Mouse (Mus musculus) intestine, postnatal 0 days (tissue): ENCODE results near the gene Trpm4. TPM values are rescaled to one million over a fixed set of nuclear protein-coding genes. Genes with fewer than 3 reads are reported as not detected.
"Not testable (repeated sequence)": the region's sequence is repeated elsewhere in the genome, so short reads cannot be mapped to it uniquely, and the experiment has no call there.

Experiments
- ATAC-seq: fragments of 200-750 bp; cut with Nextera tagmentation; 2 replicates; pipeline ENCODE4 v1.8.0; 2017; ENCODE audit warnings: mild to moderate bottlenecking, moderate TSS enrichment, moderate library complexity
- H3K27ac ChIP-seq: fragments of 300-500 bp; sonication (generic); 2 replicates; pipeline ENCODE4 v1.5.1; 2014; ENCODE audit warnings: mild to moderate bottlenecking, low read depth, low read length, moderate library complexity
- H3K27me3 ChIP-seq: fragments of 300-500 bp; sonication (generic); replicated peaks from 2 replicates; pipeline ENCODE4 v1.6.1; 2014; ENCODE audit warnings: low read length, mixed read lengths; ENCODE audit not compliant: control insufficient read depth, insufficient read depth
- H3K36me3 ChIP-seq: fragments of 300-500 bp; sonication (generic); 2 replicates; pipeline ENCODE4 v1.6.1; 2014; ENCODE audit warnings: mild to moderate bottlenecking, moderate library complexity; ENCODE audit not compliant: control insufficient read depth, insufficient read depth
- H3K4me1 ChIP-seq: fragments of 300-500 bp; sonication (generic); replicated peaks from 2 replicates; pipeline ENCODE4 v1.6.1; 2014; ENCODE audit warnings: antibody characterized with exemption, low read length, mixed read lengths; ENCODE audit not compliant: control insufficient read depth, insufficient read depth
- H3K4me2 ChIP-seq: fragments of 300-500 bp; sonication (generic); replicated peaks from 2 replicates; pipeline ENCODE4 v1.6.1; 2014; ENCODE audit warnings: low read depth, mild to moderate bottlenecking, moderate library complexity
- H3K4me3 ChIP-seq: fragments of 300-500 bp; sonication (generic); 2 replicates; pipeline ENCODE4 v1.5.1; 2014; ENCODE audit warnings: low read depth, low read length
- H3K9ac ChIP-seq: fragments of 300-500 bp; sonication (generic); 2 replicates; pipeline ENCODE4 v1.6.1; 2014; ENCODE audit warnings: mild to moderate bottlenecking, low read depth, low read length
- H3K9me3 ChIP-seq: fragments of 300-500 bp; sonication (generic); 2 replicates; pipeline ENCODE4 v1.6.1; 2016; ENCODE audit warnings: mixed run types; ENCODE audit not compliant: control insufficient read depth
- CTCF ChIP-seq: sonication (generic); IDR thresholded peaks from 2 replicates; pipeline ENCODE4 v1.5.1; 2016; ENCODE audit warnings: low read depth, mild to moderate bottlenecking, control low read depth, antibody characterized with exemption, moderate library complexity
- WGBS: fragments of 180-500 bp; shearing (Covaris S2); extraction: QIAGEN DNeasy Blood & Tissue Kit; methylation state at CpG from one replicate; pipeline ENCODE4 v1.1.7; 2014; 5-methylcytosine and 5-hydroxymethylcytosine counted together
- polyA plus RNA-seq: library from polyadenylated mRNA; unstranded; fragments of >200 nt; fragmentation: Nextera tagmentation; extraction: Ambion mirVana; gene quantifications from 2 replicates; pipeline ENCODE4 v1.2.1, GENCODE M21; 2015

Trpm4 gene
- polyA plus RNA-seq, 1 experiment from 2014 or later = 49.4 TPM

DNA sequence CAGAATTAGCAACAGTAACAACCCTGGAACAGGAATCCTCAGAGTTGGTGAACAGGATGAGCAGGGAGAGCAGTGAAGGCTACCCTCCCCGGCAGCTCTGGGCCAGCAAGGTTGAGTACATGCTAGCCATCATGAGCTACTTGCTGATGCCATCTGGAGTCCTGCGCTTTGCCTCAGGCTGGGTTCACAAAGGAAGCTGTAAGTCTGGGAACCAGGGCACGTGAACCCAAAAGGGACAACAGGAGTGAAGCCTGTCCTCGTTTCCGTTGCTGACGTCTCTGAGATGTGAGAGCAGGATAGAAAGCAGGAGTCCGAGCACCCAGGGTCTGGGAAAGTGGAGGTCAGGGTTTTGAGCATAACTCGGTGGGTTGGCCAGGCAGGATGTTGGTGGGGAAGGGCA lies 74.3 kb downstream of the Trpm4 start:
- Histone ChIP-seq H3K4me1 (no peaks in the 10 kb centered on the region), H3K9me3 (no peaks in the 10 kb centered on the region), H3K4me2 (no peak overlapping the region), H3K27me3 (0 out of 2 replicates have a peak, but pooled peaks cover 5% of the 10 kb centered on the region), H3K4me3 (no peak overlapping the region), H3K9ac (no peak overlapping the region), H3K36me3 (no peaks in the 10 kb centered on the region), H3K27ac (no peak overlapping the region)
- no peak for TF ChIP-seq CTCF
- 86% methylated on average over 8 of the region's 8 CpGs for WGBS
- no peak for ATAC-seq

GRCm38 (mm10) chr7:45257063-45257840 lies 76.3 kb downstream of the Trpm4 start:
- 0 out of 2 replicates have a peak, but pooled peaks cover 5% of the 10 kb centered on the region for H3K27me3 ChIP-seq
- no peaks in the 10 kb centered on the region for H3K36me3 ChIP-seq
- H3K4me2 ChIP-seq = no peak overlapping the region
- H3K9me3 ChIP-seq = no peaks in the 10 kb centered on the region
- H3K9ac ChIP-seq = no peak overlapping the region
- no peaks in the 10 kb centered on the region for H3K4me1 ChIP-seq
- no peak overlapping the region for H3K4me3 ChIP-seq
- no peak for ATAC-seq
- WGBS = 57% methylated on average over 11 of the region's 11 CpGs
- no peak for TF ChIP-seq CTCF
- H3K27ac ChIP-seq = no peak overlapping the region

GRCm38 (mm10) chr7:45255822-45256221 lies 77.8 kb downstream of the Trpm4 start:
- ATAC-seq, H3K4me3 ChIP-seq, H3K4me1 ChIP-seq, H3K9ac ChIP-seq, H3K27me3 ChIP-seq, H3K9me3 ChIP-seq, H3K4me2 ChIP-seq, H3K36me3 ChIP-seq, H3K27ac ChIP-seq: not testable (repeated sequence)
- WGBS = 72% methylated on average over 5 of the region's 7 CpGs

GRCm38 (mm10) chr7:45253806-45254205 lies 79.8 kb downstream of the Trpm4 start:
- Histone ChIP-seq H3K9me3 (no peaks in the 10 kb centered on the region), H3K9ac (no peak overlapping the region), H3K4me1 (no peaks in the 10 kb centered on the region), H3K27me3 (no peaks in the 10 kb centered on the region), H3K4me2 (no peak overlapping the region), H3K4me3 (no peak overlapping the region), H3K36me3 (no peaks in the 10 kb centered on the region), H3K27ac (no peak overlapping the region)
- WGBS = 75% methylated on average over 8 of the region's 8 CpGs
- no peak for ATAC-seq
- no peak for TF ChIP-seq CTCF

Other genes starting within 250 kb of the Trpm4 start
- 81.8 and 85.6 TPM in 2 replicates for gene Rcn3, start 241.6 kb downstream of the Trpm4 start, polyA plus RNA-seq
- 2,929 and 3,267 TPM in 2 replicates for gene Fcgrt, start 229.9 kb downstream of the Trpm4 start, polyA plus RNA-seq
- gene Rps11, start 209.3 kb downstream of the Trpm4 start, polyA plus RNA-seq = 1,691 and 1,755 TPM in 2 replicates
- 1,616 and 1,752 TPM in 2 replicates for gene Rpl13a, start 205.0 kb downstream of the Trpm4 start, polyA plus RNA-seq
- 0.70 and 0.82 TPM in 2 replicates for gene Gm45713, start 197.5 kb downstream of the Trpm4 start, polyA plus RNA-seq
- gene Flt3l, start 197.3 kb downstream of the Trpm4 start, polyA plus RNA-seq = 2.1 and 2.7 TPM in 2 replicates
- gene Pih1d1, start 179.5 kb downstream of the Trpm4 start, polyA plus RNA-seq = 63.6 and 64.7 TPM in 2 replicates
- 86.8 and 102 TPM in 2 replicates for gene Aldh16a1, start 179.2 kb downstream of the Trpm4 start, polyA plus RNA-seq
- not detected in 2 replicates for gene Slc17a7, start 169.8 kb downstream of the Trpm4 start, polyA plus RNA-seq
- gene Gfy, start 154.2 kb downstream of the Trpm4 start, polyA plus RNA-seq = not detected in 2 replicates
- not detected in 2 replicates for gene Pth2, start 152.8 kb downstream of the Trpm4 start, polyA plus RNA-seq
- 0.07 TPM in 1 of 2 replicates, not detected in the other for gene Ccdc155, start 128.9 kb downstream of the Trpm4 start, polyA plus RNA-seq
- 0.47 and 0.55 TPM in 2 replicates for gene Dkkl1, start 121.6 kb downstream of the Trpm4 start, polyA plus RNA-seq
- 18.7 and 20.8 TPM in 2 replicates for gene Tead2, start 118.0 kb downstream of the Trpm4 start, polyA plus RNA-seq
- gene Cd37, start 94.7 kb downstream of the Trpm4 start, polyA plus RNA-seq = 1.6 and 2.3 TPM in 2 replicates
- not detected in 2 replicates for gene Slc6a16, start 92.7 kb downstream of the Trpm4 start, polyA plus RNA-seq
- not detected in 2 replicates for gene Slc6a21, start 56.3 kb downstream of the Trpm4 start, polyA plus RNA-seq
- 0.76 and 0.88 TPM in 2 replicates for gene Hrc, start 1.5 kb upstream of the Trpm4 start, polyA plus RNA-seq
- 24.5 and 24.8 TPM in 2 replicates for gene Ppfia3, start 33.2 kb upstream of the Trpm4 start, polyA plus RNA-seq
- gene Lin7b, start 36.8 kb upstream of the Trpm4 start, polyA plus RNA-seq = 3.4 TPM in 2 replicates
- 81.3 and 85.5 TPM in 2 replicates for gene Snrnp70, start 62.0 kb upstream of the Trpm4 start, polyA plus RNA-seq
- 0.07 and 0.08 TPM in 2 replicates for gene Kcna7, start 71.9 kb upstream of the Trpm4 start, polyA plus RNA-seq
- gene Ntf5, start 79.9 kb upstream of the Trpm4 start, polyA plus RNA-seq = 2.0 TPM in 2 replicates
- not detected in 2 replicates for gene Lhb, start 87.0 kb upstream of the Trpm4 start, polyA plus RNA-seq
- 10.4 and 10.6 TPM in 2 replicates for gene Gys1, start 101.1 kb upstream of the Trpm4 start, polyA plus RNA-seq
- 35.6 and 38.6 TPM in 2 replicates for gene Ruvbl2, start 104.3 kb upstream of the Trpm4 start, polyA plus RNA-seq
- 13,232 and 14,059 TPM in 2 replicates for gene Ftl1, start 126.1 kb upstream of the Trpm4 start, polyA plus RNA-seq
- gene Bax, start 133.1 kb upstream of the Trpm4 start, polyA plus RNA-seq = 173 and 180 TPM in 2 replicates
- 0.65 and 0.78 TPM in 2 replicates for gene Tulp2, start 148.1 kb upstream of the Trpm4 start, polyA plus RNA-seq
- gene Gm45808, start 153.0 kb upstream of the Trpm4 start, polyA plus RNA-seq = not detected in 2 replicates
- 1.1 and 1.2 TPM in 2 replicates for gene Dhdh, start 155.0 kb upstream of the Trpm4 start, polyA plus RNA-seq
- gene Nucb1, start 176.6 kb upstream of the Trpm4 start, polyA plus RNA-seq = 199 and 218 TPM in 2 replicates
- gene Ppp1r15a, start 192.5 kb upstream of the Trpm4 start, polyA plus RNA-seq = 7.4 and 9.0 TPM in 2 replicates
- gene Plekha4, start 192.6 kb upstream of the Trpm4 start, polyA plus RNA-seq = 0.80 and 1.6 TPM in 2 replicates
- 0.73 and 1.2 TPM in 2 replicates for gene Hsd17b14, start 221.1 kb upstream of the Trpm4 start, polyA plus RNA-seq
- 17.7 and 18.6 TPM in 2 replicates for gene Bcat2, start 236.4 kb upstream of the Trpm4 start, polyA plus RNA-seq